7 mouse cellular contexts compared by ENCODE assay signal in genomic region chr4:147383199-147383598, GRCm38 (mm10). TPM values are rescaled to one million over a fixed set of nuclear protein-coding genes. Genes with fewer than 3 reads are reported as not detected.
DNase-seq lines count a peak whose midpoint lies in the region; TF ChIP-seq lines count a peak whose summit lies in the region.
"Not testable (repeated sequence)": the region's sequence is repeated elsewhere in the genome, so short reads cannot be mapped to it uniquely, and the experiment has no call there.
"Had no signal": no experiment of that assay in that cellular context is flagged by ENCODE, and none has a peak within 500 bp of the region (broad histone marks: within the 10 kb centered on the region; RNA-seq: fewer than 3 reads in every experiment).

No protein-coding gene starts in this region.

- not testable (repeated sequence) for H3K36me3 ChIP-seq in kidney, adult 2 months (ENCODE audit: control insufficient read depth, insufficient read depth, low read length)

- DNase-seq in heart, adult 11 months = peak; percentile 90
- DNase-seq in kidney, adult 2 months = peak; percentile 0
- DNase-seq in testis, postnatal 10 days (ENCODE audit: low spot score) = peak; percentile 30

- H3K27me3 ChIP-seq in kidney, adult 2 months (replicated peaks; ENCODE audit: control insufficient read depth, insufficient read depth, low read length) = not testable (repeated sequence)

- not testable (repeated sequence) for H3K4me3 ChIP-seq in kidney, adult 2 months (ENCODE audit: insufficient read depth, low read depth, low read length)

- not testable (repeated sequence) for H3K4me1 ChIP-seq in kidney, adult 2 months (ENCODE audit: control insufficient read depth, insufficient read depth, low read length)

- WGBS in kidney, adult 2 months = 83% methylated on average over 4 of the region's 4 CpGs

- TF ChIP-seq CTCF in kidney, adult 2 months (conservative IDR thresholded peaks at IDR 0.05; ENCODE audit: insufficient read depth, insufficient read length, low read depth, low read length) = not testable (repeated sequence)

- H3K27ac ChIP-seq in kidney, adult 2 months (ENCODE audit: insufficient read depth, low read depth, low read length) = not testable (repeated sequence)

- not testable (repeated sequence) for TF ChIP-seq POLR2A in kidney, adult 2 months (IDR thresholded peaks at IDR 0.05; ENCODE audit: low read depth, low read length)

RNA-seq across cellular contexts. Expression of gene Zfp978, which starts 22.1 kb away (rescaled TPM):
- polyA plus RNA-seq in kidney, adult 2 months (2012; rRNA removed) = not detected in 2 replicates
- polyA plus RNA-seq: adrenal gland, adult 2 months; brain, embryonic 14.5 days; CD4-positive, CD25-positive, alpha-beta regulatory T cell, adult 4 months; G1E had no signal

Comparison
In these comparisons a context has a peak if more than half of its experiments do, and no peak if none do; other contexts are left out.
1. DNase-seq: peak in every context shown above with its lines; median percentile 90 in heart, adult 11 months; 30 in testis, postnatal 10 days; 0 in kidney, adult 2 months.